Mouse (Mus musculus): Measurements from ENCODE around the gene Rara. TPM values are rescaled to one million over a fixed set of nuclear protein-coding genes. Genes with fewer than 3 reads are reported as not detected.

Gene Rara
- polyA plus RNA-seq, 1 experiment from 2014 or later = 43.2 TPM

DNA sequence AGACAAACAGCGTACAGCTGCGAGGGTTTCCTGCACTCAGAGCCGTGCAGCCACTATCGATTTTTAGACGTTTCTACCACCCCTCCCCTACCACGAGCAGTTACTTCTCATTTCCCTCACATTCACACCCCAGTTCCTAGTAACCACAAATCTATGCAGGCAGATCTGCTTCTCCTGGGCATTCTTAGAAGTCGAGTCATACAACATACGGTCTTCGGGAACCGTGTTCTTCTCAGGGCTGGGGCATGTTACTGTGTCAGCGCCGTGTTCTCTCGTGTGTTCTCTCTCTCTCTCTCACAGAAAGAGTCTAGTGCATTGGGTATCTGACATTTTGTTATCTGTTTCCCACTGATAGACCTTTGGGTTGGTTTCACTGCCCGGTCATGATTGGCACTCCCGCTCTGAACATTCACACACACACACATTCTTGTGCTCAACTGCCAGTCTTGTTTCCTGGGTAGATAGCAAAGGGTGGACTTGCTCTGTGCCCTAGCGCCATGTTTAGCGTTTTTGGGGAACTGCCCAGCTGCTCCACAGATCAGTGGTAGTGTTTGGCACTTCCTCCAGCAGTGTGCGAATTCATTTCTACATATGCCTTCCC, 20.5 kb downstream of the Rara start:
- H3K9ac ChIP-seq = no peak overlapping the region
- H3K4me3 ChIP-seq (ENCODE audit: low read depth, low read length) = no peak overlapping the region
- no peak for DNase-seq
- no peak overlapping the region for H3K27ac ChIP-seq (ENCODE audit: low read depth)
- H3K36me3 ChIP-seq (ENCODE audit: insufficient read depth) = peaks cover 28% of the 10 kb centered on the region
- no peak overlapping the region for H3K4me2 ChIP-seq
- TF ChIP-seq CTCF (IDR thresholded peaks at IDR 0.05; ENCODE audit: low read depth) = no peak
- WGBS = 64% methylated on average over 18 of the region's 18 CpGs
- no peaks in the 10 kb centered on the region for H3K9me3 ChIP-seq (ENCODE audit: low read depth, low read length)
- H3K27me3 ChIP-seq (ENCODE audit: insufficient read depth, low read length) = no peaks in the 10 kb centered on the region
- no peak for ATAC-seq (ENCODE audit: insufficient read depth)
- H3K4me1 ChIP-seq (ENCODE audit: insufficient read depth) = peaks cover 48% of the 10 kb centered on the region

DNA sequence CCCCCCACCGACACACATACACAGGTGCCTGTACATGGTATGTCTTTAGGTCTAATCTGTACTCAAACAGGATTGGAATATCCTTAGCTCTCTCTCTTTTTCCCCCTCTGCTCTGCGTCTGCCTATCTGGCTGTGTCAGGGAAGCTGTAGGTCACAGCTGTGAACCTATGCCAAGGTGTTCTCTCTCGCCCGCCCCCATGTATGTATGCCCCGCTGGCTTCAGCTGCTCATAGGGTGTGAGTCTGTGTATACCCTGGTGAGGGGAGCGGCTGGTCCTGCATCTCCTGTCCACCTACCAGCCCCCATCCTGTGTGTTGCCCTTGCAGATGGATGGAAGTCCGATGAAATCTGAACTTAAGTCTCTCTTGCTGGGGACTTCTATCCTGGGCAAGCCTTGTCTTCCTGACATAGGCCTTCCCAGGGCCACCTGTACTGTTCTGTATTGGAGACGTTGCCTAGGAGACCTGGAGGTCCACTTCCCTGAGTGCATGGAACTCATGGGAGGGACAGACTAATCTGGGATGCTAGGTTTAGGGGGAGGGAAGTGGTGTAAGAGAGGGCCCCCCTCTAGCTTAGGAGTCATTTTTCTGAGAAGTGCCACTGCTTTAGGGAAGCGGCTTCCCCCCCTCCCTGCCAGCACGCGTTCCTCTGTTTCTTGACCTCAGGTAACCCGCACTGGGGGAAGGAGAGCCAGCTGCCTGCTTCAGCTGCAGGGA, 21.8 kb downstream of the Rara start:
- Histone ChIP-seq H3K4me3 (ENCODE audit: low read depth, low read length) (no peak overlapping the region), H3K9me3 (ENCODE audit: low read depth, low read length) (no peaks in the 10 kb centered on the region), H3K4me1 (ENCODE audit: insufficient read depth) (peaks cover 47% of the 10 kb centered on the region), H3K9ac (0 out of 2 replicates have a peak overlapping the region, but pooled peaks have one; percentile 9), H3K27ac (ENCODE audit: low read depth) (no peak overlapping the region), H3K4me2 (no peak overlapping the region), H3K36me3 (ENCODE audit: insufficient read depth) (peaks cover 28% of the 10 kb centered on the region), H3K27me3 (ENCODE audit: insufficient read depth, low read length) (no peaks in the 10 kb centered on the region)
- TF ChIP-seq CTCF (IDR thresholded peaks at IDR 0.05; ENCODE audit: low read depth) = no peak
- 65% methylated on average over 12 of the region's 12 CpGs for WGBS
- DNase-seq (no peak), ATAC-seq (ENCODE audit: insufficient read depth) (no peak)

DNA sequence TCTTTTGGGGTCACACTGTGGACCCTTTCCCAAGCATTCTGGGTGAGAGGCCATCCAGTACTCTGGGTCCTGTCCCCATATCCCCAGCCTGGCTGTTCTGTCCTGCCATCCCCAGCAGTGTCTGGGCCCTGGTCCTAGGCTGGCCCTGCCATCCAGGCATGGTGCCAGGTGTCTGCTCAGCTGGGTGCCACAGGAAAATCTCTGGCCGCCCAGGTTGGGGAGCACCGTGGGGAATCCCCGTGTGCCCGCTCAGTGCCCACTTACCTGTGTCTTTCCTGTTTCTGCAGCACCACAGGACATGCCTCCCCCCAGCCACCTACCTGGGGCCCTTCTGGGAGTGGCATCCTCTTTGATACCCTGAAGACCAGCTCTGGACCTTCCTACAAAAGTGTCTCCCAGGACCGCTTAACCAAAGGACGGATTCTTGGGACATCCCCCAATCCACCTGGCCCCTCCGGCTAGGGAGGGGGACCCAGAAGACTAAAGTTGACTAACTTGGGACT, 22.4 kb downstream of the Rara start:
- Histone ChIP-seq H3K9me3 (ENCODE audit: low read depth, low read length) (no peaks in the 10 kb centered on the region), H3K27ac (ENCODE audit: low read depth) (0 out of 2 replicates have a peak overlapping the region, but pooled peaks have one; percentile 80), H3K36me3 (ENCODE audit: insufficient read depth) (peaks cover 28% of the 10 kb centered on the region), H3K4me1 (ENCODE audit: insufficient read depth) (peaks cover 46% of the 10 kb centered on the region), H3K4me3 (ENCODE audit: low read depth, low read length) (no peak overlapping the region), H3K9ac (0 out of 2 replicates have a peak overlapping the region, but pooled peaks have one; percentile 9), H3K4me2 (no peak overlapping the region), H3K27me3 (ENCODE audit: insufficient read depth, low read length) (no peaks in the 10 kb centered on the region)
- TF ChIP-seq CTCF (IDR thresholded peaks at IDR 0.05; ENCODE audit: low read depth) = no peak
- WGBS = 84% methylated on average over 7 of the region's 7 CpGs
- ATAC-seq (ENCODE audit: insufficient read depth) (no peak), DNase-seq (no peak)

DNA sequence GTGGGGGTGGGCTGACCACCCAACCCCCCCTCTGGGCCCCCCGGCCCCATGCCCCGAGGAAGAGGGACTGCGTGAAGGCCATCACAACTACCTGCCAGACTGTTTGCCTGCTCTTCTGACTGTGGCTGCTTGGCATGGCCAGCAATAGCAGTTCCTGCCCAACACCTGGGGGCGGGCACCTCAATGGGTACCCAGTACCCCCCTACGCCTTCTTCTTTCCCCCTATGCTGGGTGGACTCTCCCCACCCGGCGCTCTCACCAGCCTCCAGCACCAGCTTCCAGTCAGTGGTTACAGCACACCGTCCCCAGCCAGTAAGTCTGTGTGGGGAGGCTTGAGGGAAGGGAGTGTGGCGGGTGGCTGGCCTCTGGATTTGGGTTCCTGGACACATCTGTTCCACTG, 22.9 kb downstream of the Rara start:
- H3K4me1 ChIP-seq (ENCODE audit: insufficient read depth) = peaks cover 45% of the 10 kb centered on the region
- H3K4me3 ChIP-seq (ENCODE audit: low read depth, low read length) = no peak overlapping the region
- WGBS = 72% methylated on average over 9 of the region's 9 CpGs
- no peaks in the 10 kb centered on the region for H3K9me3 ChIP-seq (ENCODE audit: low read depth, low read length)
- H3K36me3 ChIP-seq (ENCODE audit: insufficient read depth) = peaks cover 28% of the 10 kb centered on the region
- DNase-seq = no peak
- no peak overlapping the region for H3K9ac ChIP-seq
- H3K27ac ChIP-seq (ENCODE audit: low read depth) = peak overlapping the region; percentile 80; the same call in 1 of the 2 replicates
- ATAC-seq (ENCODE audit: insufficient read depth) = no peak
- no peak overlapping the region for H3K4me2 ChIP-seq
- no peaks in the 10 kb centered on the region for H3K27me3 ChIP-seq (ENCODE audit: insufficient read depth, low read length)
- no peak for TF ChIP-seq CTCF (IDR thresholded peaks at IDR 0.05; ENCODE audit: low read depth)

DNA sequence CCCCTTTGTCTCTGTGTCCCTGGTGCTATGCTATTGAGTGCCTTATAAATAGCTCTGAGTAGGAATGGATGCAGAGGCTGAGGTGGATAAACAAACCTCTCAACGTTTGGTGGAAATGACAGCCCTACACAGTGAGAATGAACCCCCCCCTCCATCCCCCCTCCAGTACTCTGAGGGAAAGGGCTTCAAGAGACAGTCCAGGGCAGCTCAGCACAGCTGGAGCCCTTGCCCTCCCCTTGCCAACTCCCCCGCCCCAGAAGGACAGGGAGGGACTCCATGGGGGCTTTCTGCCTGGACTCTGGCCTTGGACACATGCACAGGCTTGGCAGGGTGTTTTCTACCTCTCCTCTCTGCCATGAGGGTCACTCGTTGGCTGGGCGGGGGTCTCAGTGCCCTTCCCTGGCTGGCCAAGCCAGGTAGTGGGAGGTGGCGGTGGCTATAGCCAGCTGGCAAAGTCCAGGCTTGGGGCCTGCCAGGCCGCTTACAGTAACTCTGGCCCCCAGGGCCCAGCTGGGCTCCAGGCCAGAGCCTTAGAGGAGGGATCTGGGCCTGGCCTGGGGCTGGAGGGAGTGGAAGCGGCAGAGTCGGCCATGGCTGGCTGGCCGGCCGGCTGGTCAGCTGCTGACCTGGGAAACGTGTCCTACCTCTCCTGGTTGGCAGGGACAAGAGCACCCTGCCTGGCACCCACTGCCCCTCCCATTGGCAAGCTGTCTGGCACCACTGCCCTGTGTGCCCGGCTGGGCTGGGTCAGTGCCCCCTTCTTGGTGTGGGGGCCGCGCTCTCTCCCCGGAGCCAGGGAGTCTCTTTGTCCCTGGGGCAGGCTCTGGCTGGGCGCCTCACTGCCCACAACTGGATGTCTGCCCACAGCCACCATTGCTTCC, 23.6 kb downstream of the Rara start:
- H3K9ac ChIP-seq = peak overlapping the region; percentile 17
- DNase-seq (peak; percentile 83), ATAC-seq (ENCODE audit: insufficient read depth) (peak; percentile 51)
- H3K4me2 ChIP-seq = peak overlapping the region; percentile 40
- TF ChIP-seq CTCF (IDR thresholded peaks at IDR 0.05; ENCODE audit: low read depth) = 0 out of 2 replicates have a peak, but pooled peaks have one; percentile 2
- peak overlapping the region; percentile 80 for H3K27ac ChIP-seq (ENCODE audit: low read depth)
- H3K4me3 ChIP-seq (ENCODE audit: low read depth, low read length) = no peak overlapping the region
- H3K9me3 ChIP-seq (ENCODE audit: low read depth, low read length) = no peaks in the 10 kb centered on the region
- H3K4me1 ChIP-seq (ENCODE audit: insufficient read depth) = peaks cover 43% of the 10 kb centered on the region
- WGBS = 53% methylated on average over 16 of the region's 16 CpGs
- no peaks in the 10 kb centered on the region for H3K27me3 ChIP-seq (ENCODE audit: insufficient read depth, low read length)
- peaks cover 28% of the 10 kb centered on the region for H3K36me3 ChIP-seq (ENCODE audit: insufficient read depth)

DNA sequence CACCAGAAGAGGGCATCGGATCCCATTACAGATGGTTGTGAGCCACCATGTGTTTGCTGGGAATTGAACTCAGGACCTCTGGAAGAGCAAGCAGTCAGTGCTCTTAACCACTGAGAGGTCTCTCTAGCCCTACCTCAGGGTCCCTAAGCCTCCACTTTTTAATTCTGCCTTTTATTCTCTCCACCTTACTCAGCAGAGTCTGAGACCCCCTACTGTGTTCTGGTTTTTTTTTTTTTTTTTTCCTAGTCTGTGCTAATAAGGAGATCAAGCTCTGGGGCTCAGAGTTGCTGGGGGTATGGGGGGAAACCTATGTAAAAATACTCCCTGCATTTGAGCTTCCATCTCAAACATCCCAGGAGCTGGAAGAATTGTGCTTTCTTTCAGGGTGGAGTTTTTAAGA, 24.5 kb downstream of the Rara start:
- Histone ChIP-seq H3K4me2 (no peak overlapping the region), H3K36me3 (ENCODE audit: insufficient read depth) (peaks cover 31% of the 10 kb centered on the region), H3K9ac (no peak overlapping the region), H3K4me1 (ENCODE audit: insufficient read depth) (peaks cover 43% of the 10 kb centered on the region), H3K9me3 (ENCODE audit: low read depth, low read length) (no peaks in the 10 kb centered on the region), H3K27ac (ENCODE audit: low read depth) (peak overlapping the region; percentile 18; the same call in 1 of the 2 replicates), H3K27me3 (ENCODE audit: insufficient read depth, low read length) (no peaks in the 10 kb centered on the region), H3K4me3 (ENCODE audit: low read depth, low read length) (no peak overlapping the region)
- no peak for ATAC-seq (ENCODE audit: insufficient read depth)
- no peak for DNase-seq
- no peak for TF ChIP-seq CTCF (IDR thresholded peaks at IDR 0.05; ENCODE audit: low read depth)
- WGBS = 87% methylated on average over 1 of the region's 1 CpGs

Measured in lung, embryonic 14.5 days (tissue).